Mouse (Mus musculus): ENCODE results near the gene Inpp5d.

- TF ChIP-seq CTCF (IDR thresholded peaks at IDR 0.05; ENCODE audit: borderline replicate concordance, control insufficient read depth, extremely low read depth, insufficient read depth, low read length, poor library complexity) (no peak), POLR2A (IDR thresholded peaks at IDR 0.05; ENCODE audit: control insufficient read depth, extremely low read depth, insufficient read depth, low read length, poor library complexity) (no peak)
Measured at GRCm38 (mm10) chr1:87733212-87733611, 113.1 kb downstream of the Inpp5d start.
